Mouse (Mus musculus): ENCODE results near the gene Guk1.
A peak's percentile ranks its signal among the peaks of the same experiment; 100 is the strongest.
"Not testable (repeated sequence)": the region's sequence is repeated elsewhere in the genome, so short reads cannot be mapped to it uniquely, and the experiment has no call there.

The Guk1 gene

GRCm38 (mm10) chr11:59192059-59192386 is at the start of gene Guk1:
TSS of gene Guk1 (minus strand) at chr11:59192212.
- no peak for DNase-seq (ENCODE audit: low spot score)

GRCm38 (mm10) chr11:59239796-59240195 is 47.8 kb upstream of the Guk1 start:
- no peak for DNase-seq (ENCODE audit: low spot score)

GRCm38 (mm10) chr11:59239428-59239785 is 47.4 kb upstream of the Guk1 start:
- no peak for DNase-seq (ENCODE audit: low spot score)

GRCm38 (mm10) chr11:59238525-59239427 is 46.8 kb upstream of the Guk1 start:
- peak; percentile 61 for DNase-seq (ENCODE audit: low spot score)

- no peak for DNase-seq (ENCODE audit: low spot score)
These were observed 40.8 kb upstream of the Guk1 start for GRCm38 (mm10) chr11:59232797-59233196.

GRCm38 (mm10) chr11:59230144-59230760 is 38.2 kb upstream of the Guk1 start:
- no peak for DNase-seq (ENCODE audit: low spot score)

GRCm38 (mm10) chr11:59228122-59228953 is 36.3 kb upstream of the Guk1 start, which contains the start of gene Arf1:
TSS of gene Arf1 (minus strand) at chr11:59228270.
- DNase-seq (ENCODE audit: low spot score) = peak; percentile 94

GRCm38 (mm10) chr11:59227604-59228121 is 35.7 kb upstream of the Guk1 start:
- DNase-seq (ENCODE audit: low spot score) = no peak

GRCm38 (mm10) chr11:59226787-59227603 is 35.0 kb upstream of the Guk1 start:
- DNase-seq (ENCODE audit: low spot score) = no peak

- DNase-seq (ENCODE audit: low spot score) = no peak
These were observed 34.2 kb upstream of the Guk1 start for GRCm38 (mm10) chr11:59226251-59226650.

- DNase-seq (ENCODE audit: low spot score) = no peak
These were observed 33.2 kb upstream of the Guk1 start for GRCm38 (mm10) chr11:59225167-59225566.

GRCm38 (mm10) chr11:59224470-59224869 is 32.5 kb upstream of the Guk1 start:
- DNase-seq (ENCODE audit: low spot score) = no peak

- no peak for DNase-seq (ENCODE audit: low spot score)
These were observed 32.0 kb upstream of the Guk1 start for GRCm38 (mm10) chr11:59224025-59224424.

- no peak for DNase-seq (ENCODE audit: low spot score)
These were observed 30.3 kb upstream of the Guk1 start for GRCm38 (mm10) chr11:59222306-59222705.

GRCm38 (mm10) chr11:59221604-59222003 is 29.6 kb upstream of the Guk1 start:
- DNase-seq (ENCODE audit: low spot score) = no peak

- no peak for DNase-seq (ENCODE audit: low spot score)
These were observed 27.1 kb upstream of the Guk1 start for GRCm38 (mm10) chr11:59219064-59219463.

GRCm38 (mm10) chr11:59218389-59218998 is 26.5 kb upstream of the Guk1 start:
- no peak for DNase-seq (ENCODE audit: low spot score)

GRCm38 (mm10) chr11:59216955-59217354 is 24.9 kb upstream of the Guk1 start:
- no peak for DNase-seq (ENCODE audit: low spot score)

GRCm38 (mm10) chr11:59212892-59213494 is 21.0 kb upstream of the Guk1 start:
- DNase-seq (ENCODE audit: low spot score) = no peak

- not testable (repeated sequence) for DNase-seq (ENCODE audit: low spot score)
These were observed 20.3 kb upstream of the Guk1 start for GRCm38 (mm10) chr11:59212320-59212719.

GRCm38 (mm10) chr11:59211561-59211960 is 19.5 kb upstream of the Guk1 start:
- DNase-seq (ENCODE audit: low spot score) = not testable (repeated sequence)
